Mouse (Mus musculus) spleen, postnatal 14 days (tissue): ENCODE results near the gene Fbxo34.
"Not testable (repeated sequence)": the region's sequence is repeated elsewhere in the genome, so short reads cannot be mapped to it uniquely, and the experiment has no call there.

Experiments used
- DNase-seq, 2 experiments: peaks; one replicate each; pipeline ENCODE4 v3.0.0; 2021 to 2022; ENCODE audit warnings: low spot score in 2 of 2

Fbxo34 gene

DNA sequence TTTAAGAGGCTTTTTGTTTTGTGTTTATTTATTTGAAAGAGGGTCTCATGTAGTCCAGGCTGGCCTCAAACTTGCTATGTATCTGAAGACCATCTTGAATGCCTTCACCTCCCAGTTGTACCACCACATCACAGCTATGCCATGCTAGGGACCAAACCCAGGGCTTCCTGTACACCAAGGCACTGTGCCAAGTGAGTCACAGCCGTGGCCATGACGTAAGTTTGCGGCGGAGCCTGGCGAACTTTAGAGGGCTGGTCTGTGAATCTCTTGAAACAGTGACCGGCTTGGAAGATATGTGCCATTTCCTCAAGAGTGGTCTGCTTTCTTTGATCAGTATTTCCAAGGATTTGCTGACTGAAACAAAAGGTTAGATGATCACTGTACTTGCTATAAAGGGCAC lies 68.4 kb downstream of the Fbxo34 start:
- DNase-seq, result no peak

- no peak for DNase-seq
Observed at GRCm38 (mm10) chr14:47520751-47521449, 70.7 kb downstream of the Fbxo34 start.

GRCm38 (mm10) chr14:47521609-47522008 lies 71.4 kb downstream of the Fbxo34 start:
- no peak for DNase-seq

- peak in 1 of 2 experiments; percentile 19 for DNase-seq
Observed at GRCm38 (mm10) chr14:47522301-47522700, 72.1 kb downstream of the Fbxo34 start.

- no peak for DNase-seq
Observed at GRCm38 (mm10) chr14:47525374-47525773, 75.2 kb downstream of the Fbxo34 start.

GRCm38 (mm10) chr14:47525861-47526260 lies 75.6 kb downstream of the Fbxo34 start:
- DNase-seq, result no peak

DNA sequence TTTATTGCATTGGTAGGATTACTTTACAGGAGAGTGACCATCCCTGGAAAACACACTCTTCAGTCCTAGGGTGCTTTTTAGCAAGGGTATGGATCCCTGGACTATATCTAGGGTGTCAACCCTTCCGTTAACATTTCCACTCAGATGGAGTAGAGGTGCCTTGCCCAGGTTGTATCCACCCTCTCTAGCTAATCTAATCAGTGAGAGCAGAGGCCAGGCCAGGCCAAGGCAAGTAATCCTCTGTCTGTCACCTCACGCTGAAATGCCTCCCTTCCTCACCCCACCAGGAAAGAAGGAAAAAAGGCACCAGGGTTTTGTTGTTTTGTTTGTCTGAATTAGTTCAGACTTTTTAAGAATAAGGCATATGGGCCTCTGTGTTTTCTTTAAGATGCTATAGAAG lies 77.6 kb downstream of the Fbxo34 start:
- no peak for DNase-seq

DNA sequence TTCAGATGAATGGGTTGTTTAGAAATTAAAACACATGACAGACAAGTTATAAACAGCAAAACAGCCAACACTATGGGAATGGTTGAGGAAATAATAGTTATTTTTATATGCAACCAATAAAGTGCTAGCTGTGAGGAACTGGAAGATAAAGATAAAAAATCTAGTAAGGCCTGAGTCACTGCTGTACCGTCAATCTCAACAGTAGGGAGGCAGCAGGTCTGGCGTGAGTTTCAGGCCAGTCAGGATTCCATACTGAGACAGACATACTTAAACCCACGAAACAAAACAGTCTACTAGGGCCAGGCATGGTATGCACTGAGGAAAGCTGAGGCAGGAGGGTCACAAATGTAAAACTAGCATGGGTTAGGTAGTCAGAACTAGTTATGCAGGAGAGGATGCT lies 78.1 kb downstream of the Fbxo34 start:
- no peak for DNase-seq

- peak in 1 of 2 experiments; percentile 57 for DNase-seq
Observed at GRCm38 (mm10) chr14:47529019-47529418, 78.8 kb downstream of the Fbxo34 start.

DNA sequence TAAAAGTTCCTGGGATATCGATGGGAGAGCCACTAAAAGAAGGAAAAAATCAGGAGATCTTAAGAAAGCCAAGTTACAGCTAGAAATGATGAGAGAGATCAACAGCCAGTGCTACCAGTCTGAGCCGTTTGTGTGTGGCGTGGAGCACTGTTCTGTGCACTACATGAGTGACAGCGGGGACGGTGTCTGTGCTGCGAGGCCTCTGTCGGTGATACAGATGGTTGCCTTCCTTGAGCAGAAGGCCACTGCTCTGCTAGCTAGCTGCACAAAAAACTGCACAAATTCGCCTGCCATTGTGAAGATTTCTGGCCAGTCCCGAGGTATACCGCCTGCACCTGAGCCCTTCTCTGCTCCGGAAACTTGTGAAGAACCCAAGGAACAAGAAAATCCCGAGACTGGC lies 79.4 kb downstream of the Fbxo34 start:
- DNase-seq, result not testable (repeated sequence)

- DNase-seq, result no peak
Observed at GRCm38 (mm10) chr14:47532496-47532895, 82.3 kb downstream of the Fbxo34 start.

- peak; percentile 41 to 54 for DNase-seq
Observed at GRCm38 (mm10) chr14:47533365-47534175, 83.3 kb downstream of the Fbxo34 start.

- no peak for DNase-seq
Observed at GRCm38 (mm10) chr14:47534176-47534525, 83.9 kb downstream of the Fbxo34 start.

DNA sequence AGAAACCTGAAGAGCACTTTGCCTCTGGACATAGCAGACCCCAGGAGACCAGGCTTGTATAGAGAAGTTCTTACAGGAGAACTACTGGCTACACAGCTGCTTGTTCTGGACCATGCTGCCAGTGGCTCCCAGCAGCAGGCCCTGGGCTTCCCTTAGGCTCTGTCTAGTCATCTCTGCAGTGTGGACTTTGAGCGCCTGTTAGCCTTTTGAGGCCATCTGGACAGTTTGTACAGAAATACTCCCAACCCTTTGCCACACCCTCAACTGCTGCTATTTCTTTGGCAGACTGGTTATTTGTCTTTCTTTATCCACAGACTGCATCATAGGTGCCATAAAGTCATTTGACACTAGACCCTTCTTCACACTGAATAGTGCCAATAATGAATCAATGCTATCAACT lies 84.9 kb downstream of the Fbxo34 start:
- no peak for DNase-seq

DNA sequence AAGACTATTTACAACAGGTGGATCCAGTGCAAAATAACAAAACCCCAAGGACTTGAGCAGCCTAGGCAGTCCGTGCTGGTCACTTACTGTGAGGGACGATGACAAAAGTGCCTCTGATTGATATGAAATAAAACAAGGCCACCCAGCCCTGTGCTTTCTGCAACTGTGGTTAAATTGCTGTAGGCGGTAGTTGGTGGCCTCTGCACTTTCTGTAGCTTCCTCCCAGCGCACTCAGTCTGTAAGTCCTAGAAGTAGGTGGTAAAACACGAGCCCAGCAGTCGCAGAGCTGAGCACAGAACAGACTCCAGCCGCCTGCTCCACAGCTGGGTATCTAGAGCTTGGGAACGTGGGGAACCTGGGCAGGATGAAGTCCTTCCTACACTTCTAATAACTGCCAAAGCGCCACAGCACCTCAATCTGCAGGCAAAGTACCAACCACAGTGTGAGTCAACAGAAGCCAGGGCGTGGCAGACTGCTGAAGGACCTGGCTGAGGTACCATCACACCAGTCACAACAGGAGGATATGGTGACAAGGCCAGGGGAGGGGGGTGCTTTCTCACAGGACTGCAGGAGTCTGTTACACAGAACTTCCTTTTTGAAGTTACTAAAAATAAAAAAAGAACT lies 91.2 kb downstream of the Fbxo34 start:
- DNase-seq, result no peak

GRCm38 (mm10) chr14:47542283-47542682 lies 92.1 kb downstream of the Fbxo34 start:
- no peak for DNase-seq

DNA sequence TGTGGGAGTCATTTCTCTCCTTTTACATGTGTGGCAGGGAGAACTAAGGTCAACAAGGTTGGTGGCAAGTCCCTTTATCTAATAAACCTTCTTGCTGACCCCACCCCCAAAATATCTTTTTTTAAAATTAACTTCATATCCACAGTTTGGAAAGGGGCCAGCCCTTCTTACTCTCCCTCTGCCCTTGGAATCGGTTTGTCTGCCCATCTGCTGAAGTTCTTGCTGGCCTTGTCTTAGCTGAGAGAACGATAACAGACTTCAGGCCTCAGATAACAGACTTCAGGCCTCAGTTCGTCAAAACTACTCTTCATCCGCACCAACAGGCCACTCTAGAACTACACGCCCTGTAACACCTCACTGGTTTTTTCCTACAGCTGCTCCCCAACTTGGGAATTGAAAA lies 94.1 kb downstream of the Fbxo34 start:
- no peak for DNase-seq

- DNase-seq, result no peak
Observed at GRCm38 (mm10) chr14:47544877-47545276, 94.7 kb downstream of the Fbxo34 start.

- no peak for DNase-seq
Observed at GRCm38 (mm10) chr14:47551668-47552067, 101.4 kb downstream of the Fbxo34 start.

DNA sequence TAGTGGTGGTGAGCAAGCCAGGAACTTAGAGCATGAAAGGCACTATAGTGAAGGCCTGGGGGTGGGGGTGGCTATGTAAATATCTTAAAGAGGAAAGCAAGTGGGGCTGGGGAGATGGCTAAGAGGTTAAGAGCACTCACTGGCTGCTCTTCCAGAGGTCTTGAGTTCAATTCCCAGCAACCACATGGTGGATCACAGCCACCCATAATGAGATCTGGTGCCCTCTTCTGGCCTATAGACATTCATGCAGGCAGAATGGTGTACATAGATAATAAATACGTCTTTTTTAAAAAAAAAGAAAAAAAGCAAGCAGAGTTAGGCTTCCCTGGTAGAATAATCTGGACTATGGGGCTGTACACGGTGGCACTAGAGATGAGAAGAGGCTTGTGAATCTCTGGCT lies 103.2 kb downstream of the Fbxo34 start:
- no peak for DNase-seq

- no peak for DNase-seq
Observed at GRCm38 (mm10) chr14:47554236-47554635, 104.0 kb downstream of the Fbxo34 start.

GRCm38 (mm10) chr14:47555225-47555624 lies 105.0 kb downstream of the Fbxo34 start:
- no peak for DNase-seq

GRCm38 (mm10) chr14:47560714-47561113 lies 110.5 kb downstream of the Fbxo34 start:
- DNase-seq, result no peak
